Mouse (Mus musculus) G1E (cell line): ENCODE measurements around the gene Unc45b.

Experiments
- CTCF ChIP-seq: IDR thresholded peaks from 2 replicates; pipeline ENCODE4 v1.5.1; 2012; ENCODE audit warnings: low read depth, low read length, inconsistent platforms, mixed read lengths
- GATA1 ChIP-seq: IDR thresholded peaks from 2 replicates; pipeline ENCODE4 v1.6.1; 2012; ENCODE audit warnings: borderline replicate concordance, low read length, inconsistent platforms, mixed read lengths
- POLR2AphosphoS5 ChIP-seq: IDR thresholded peaks from 2 replicates; pipeline ENCODE4 v1.6.1; 2012; ENCODE audit warnings: low read depth, low read length, inconsistent platforms; ENCODE audit not compliant: insufficient replicate concordance
- TAL1 ChIP-seq: conservative IDR thresholded peaks from 2 replicates; pipeline ENCODE4 v1.6.1; 2012; ENCODE audit warnings: low read depth, low read length, inconsistent platforms, mixed read lengths

- TF ChIP-seq GATA1 (no peak), CTCF (no peak), TAL1 (no peak), POLR2AphosphoS5 (no peak)
Observed at GRCm38 (mm10) chr11:82905816-82906215, 4.5 kb upstream of the Unc45b start.
